23 mouse cellular contexts compared by ENCODE assay signal in genomic region chr5:42239806-42240205, GRCm38 (mm10).
A peak's percentile ranks its signal among the peaks of the same experiment; 100 is the strongest.
DNase-seq lines count a peak whose midpoint lies in the region; TF ChIP-seq lines count a peak whose summit lies in the region.
"Had no signal": no experiment of that assay in that cellular context is flagged by ENCODE, and none has a peak within 500 bp of the region (broad histone marks: within the 10 kb centered on the region; RNA-seq: fewer than 3 reads in every experiment).

No protein-coding gene starts in this region.

- TF ChIP-seq CTCF in cortical plate, adult 2 months (IDR thresholded peaks at IDR 0.05; ENCODE audit: extremely low read depth, insufficient read depth, low read length): no peak

- TF ChIP-seq POLR2A in cortical plate, adult 2 months (IDR thresholded peaks at IDR 0.05; ENCODE audit: extremely low read depth, insufficient read depth, low read length): no peak

- peak; percentile 14 to 23 for DNase-seq in frontal cortex, adult 2 months (ENCODE audit: extremely low spot score in 1 of 2, low spot score in 1 of 2)
- no peak for DNase-seq in frontal cortex, postnatal 14 days (ENCODE audit: low spot score in 2 of 2)
- peak; percentile 20 for DNase-seq in right cerebral cortex, adult 18-20 months
- DNase-seq in right cerebral cortex, postnatal 14 days: no peak
- no peak for DNase-seq in neural tube, embryonic 10.5 days (ENCODE audit: extremely low spot score, low spot score)
- DNase-seq: adrenal gland, postnatal 10 days; adrenal gland, postnatal 36 days; B cell, adult 2 months; cerebellum, adult 11 months; cerebellum, adult 2 months; cerebellum, adult 9-11 months; cerebellum, postnatal 25 days; embryo, embryonic 11 days; gastrocnemius, adult 2 months; gastrocnemius, postnatal 14 days; heart, adult 11 months had no signal

- H3K4me3 ChIP-seq in cortical plate, adult 2 months (ENCODE audit: insufficient read depth, low read length): no peak overlapping the region
- H3K4me3 ChIP-seq: embryonic facial prominence, embryonic 10.5 days; embryonic facial prominence, embryonic 13.5 days; erythroblast, embryonic 14.5 days; forebrain, embryonic 12.5 days; gastrocnemius, adult 2 months; hindbrain, embryonic 12.5 days; hindbrain, embryonic 15.5 days had no signal

- peaks cover 4% of the 10 kb centered on the region; the same call in 1 of the 2 replicates for H3K4me1 ChIP-seq in cortical plate, adult 2 months (ENCODE audit: control insufficient read depth, insufficient read depth, low read length)
- H3K4me1 ChIP-seq: embryonic facial prominence, embryonic 10.5 days; embryonic facial prominence, embryonic 13.5 days; forebrain, embryonic 12.5 days; hindbrain, embryonic 15.5 days had no signal

- peak overlapping the region; percentile 68 for H3K27ac ChIP-seq in cortical plate, adult 2 months (ENCODE audit: insufficient read depth, low read length)
- H3K27ac ChIP-seq: embryonic facial prominence, embryonic 10.5 days; embryonic facial prominence, embryonic 13.5 days; forebrain, embryonic 12.5 days; gastrocnemius, adult 2 months; hindbrain, embryonic 12.5 days; hindbrain, embryonic 15.5 days had no signal

Comparison
In these comparisons a context has a peak if more than half of its experiments do, and no peak if none do; other contexts are left out.
1. DNase-seq: peak in frontal cortex, adult 2 months (2 of 2) and right cerebral cortex, adult 18-20 months (single experiment); none in frontal cortex, postnatal 14 days (0 of 2), right cerebral cortex, postnatal 14 days (single experiment) and neural tube, embryonic 10.5 days (single experiment).